Mouse (Mus musculus) midbrain, embryonic 14.5 days (tissue): ENCODE measurements around the gene Zswim7. TPM values are rescaled to one million over a fixed set of nuclear protein-coding genes. Genes with fewer than 3 reads are reported as not detected.

Experiments
- ATAC-seq: fragments of 200-750 bp; cut with Nextera tagmentation; 2 replicates; pipeline ENCODE4 v1.8.0; 2017; ENCODE audit warnings: moderate number of reproducible peaks, moderate library complexity; ENCODE audit not compliant: low FRiP score, low TSS enrichment
- DNase-seq: peaks from one replicate; pipeline ENCODE4 v3.0.0-alpha.2; 2015
- H3K27ac ChIP-seq: fragments of 300-500 bp; sonication (generic); replicated peaks from 2 replicates; pipeline ENCODE4 v1.5.1; 2014; ENCODE audit warnings: mild to moderate bottlenecking, low read depth, low read length, moderate library complexity
- H3K27me3 ChIP-seq: fragments of 300-500 bp; sonication (generic); 2 replicates; pipeline ENCODE4 v1.6.1; 2014; ENCODE audit warnings: low read length, control low read depth, mixed read lengths; ENCODE audit not compliant: control insufficient read depth, insufficient read depth
- H3K36me3 ChIP-seq: fragments of 300-500 bp; sonication (generic); 2 replicates; pipeline ENCODE4 v1.6.1; 2014; ENCODE audit warnings: low read length, control low read depth; ENCODE audit not compliant: control insufficient read depth, insufficient read depth
- H3K4me1 ChIP-seq: fragments of 300-500 bp; sonication (generic); 2 replicates; pipeline ENCODE4 v1.6.1; 2014; ENCODE audit warnings: mild to moderate bottlenecking, antibody characterized with exemption, low read length, control low read depth; ENCODE audit not compliant: control insufficient read depth, insufficient read depth
- H3K4me2 ChIP-seq: fragments of 300-500 bp; sonication (generic); 2 replicates; pipeline ENCODE4 v1.6.1; 2014; ENCODE audit warnings: mild to moderate bottlenecking, low read length, moderate library complexity
- H3K4me3 ChIP-seq: fragments of 300-500 bp; sonication (generic); replicated peaks from 2 replicates; pipeline ENCODE4 v1.5.1; 2014; ENCODE audit warnings: low read depth, low read length
- H3K9ac ChIP-seq: fragments of 300-500 bp; sonication (generic); replicated peaks from 2 replicates; pipeline ENCODE4 v1.6.1; 2014; ENCODE audit warnings: mild to moderate bottlenecking, low read length, moderate library complexity
- H3K9me3 ChIP-seq: fragments of 300-500 bp; sonication (generic); 2 replicates; pipeline ENCODE4 v1.6.1; 2016; ENCODE audit warnings: low read length, control low read depth, mixed read lengths; ENCODE audit not compliant: control insufficient read depth
- WGBS: fragments of 180-500 bp; shearing (Covaris S2); extraction: QIAGEN DNeasy Blood & Tissue Kit; methylation state at CpG from one replicate; pipeline ENCODE4 v1.1.7; 2014; 5-methylcytosine and 5-hydroxymethylcytosine counted together
- polyA plus RNA-seq: library from polyadenylated mRNA; unstranded; fragments of >200 nt; fragmentation: Nextera tagmentation; extraction: Ambion mirVana; gene quantifications from 2 replicates; pipeline ENCODE4 v1.2.1, GENCODE M21; 2014

Gene Zswim7
- polyA plus RNA-seq, 1 experiment from 2014 or later = 11.3 TPM

- H3K9ac ChIP-seq = no peak overlapping the region; the same call in 1 of the 2 replicates
Observed at GRCm38 (mm10) chr11:62266466-62267214, 14.5 kb downstream of the Zswim7 start.

GRCm38 (mm10) chr11:62265642-62266041 lies 15.5 kb downstream of the Zswim7 start:
- Histone ChIP-seq H3K4me2 (no peak overlapping the region), H3K27ac (no peak overlapping the region), H3K9ac (no peak overlapping the region), H3K36me3 (no peaks in the 10 kb centered on the region), H3K4me3 (no peak overlapping the region), H3K4me1 (peaks cover 15% of the 10 kb centered on the region; the same call in 1 of the 2 replicates), H3K9me3 (no peaks in the 10 kb centered on the region), H3K27me3 (no peaks in the 10 kb centered on the region)
- WGBS = 29% methylated on average over 7 of the region's 7 CpGs
- DNase-seq (peak; percentile 27), ATAC-seq (no peak)

More at GRCm38 (mm10) chr11:62266466-62267214, 14.5 kb downstream of the Zswim7 start:
- DNase-seq (peak; percentile 51), ATAC-seq (no peak)
- H3K27me3 ChIP-seq = no peaks in the 10 kb centered on the region
- H3K4me3 ChIP-seq = no peak overlapping the region
- peaks cover 15% of the 10 kb centered on the region; the same call in 1 of the 2 replicates for H3K4me1 ChIP-seq
- H3K27ac ChIP-seq = no peak overlapping the region; the same call in 1 of the 2 replicates
- no peaks in the 10 kb centered on the region for H3K9me3 ChIP-seq
- peak overlapping the region; percentile 12; the same call in 1 of the 2 replicates for H3K4me2 ChIP-seq
- WGBS = 30% methylated on average over 17 of the region's 17 CpGs
- H3K36me3 ChIP-seq = no peaks in the 10 kb centered on the region

- H3K27ac ChIP-seq = no peak overlapping the region
- 73% methylated on average over 7 of the region's 7 CpGs for WGBS
Observed at GRCm38 (mm10) chr11:62264018-62264417, 17.2 kb downstream of the Zswim7 start.

GRCm38 (mm10) chr11:62263599-62263998 lies 17.6 kb downstream of the Zswim7 start:
- 83% methylated on average over 7 of the region's 7 CpGs for WGBS
- DNase-seq = peak; percentile 13

More at GRCm38 (mm10) chr11:62264018-62264417, 17.2 kb downstream of the Zswim7 start:
- no peak overlapping the region for H3K4me2 ChIP-seq
- no peak overlapping the region for H3K9ac ChIP-seq
- ATAC-seq (no peak), DNase-seq (no peak)
- H3K4me1 ChIP-seq = peaks cover 17% of the 10 kb centered on the region; the same call in 1 of the 2 replicates
- H3K9me3 ChIP-seq = no peaks in the 10 kb centered on the region
- no peaks in the 10 kb centered on the region for H3K36me3 ChIP-seq
- no peaks in the 10 kb centered on the region for H3K27me3 ChIP-seq
- H3K4me3 ChIP-seq = no peak overlapping the region

GRCm38 (mm10) chr11:62259214-62259613 lies 22.0 kb downstream of the Zswim7 start:
- no peaks in the 10 kb centered on the region for H3K36me3 ChIP-seq
- no peak overlapping the region for H3K9ac ChIP-seq
- no peak overlapping the region for H3K4me2 ChIP-seq
- ATAC-seq (no peak), DNase-seq (peak; percentile 7)
- H3K4me3 ChIP-seq = no peak overlapping the region
- H3K27me3 ChIP-seq = no peaks in the 10 kb centered on the region
- WGBS = 51% methylated on average over 5 of the region's 5 CpGs
- no peaks in the 10 kb centered on the region for H3K9me3 ChIP-seq
- no peak overlapping the region for H3K27ac ChIP-seq
- 0 out of 2 replicates have a peak, but pooled peaks cover 2% of the 10 kb centered on the region for H3K4me1 ChIP-seq

More at GRCm38 (mm10) chr11:62263599-62263998, 17.6 kb downstream of the Zswim7 start:
- no peaks in the 10 kb centered on the region for H3K36me3 ChIP-seq
- ATAC-seq = no peak
- no peak overlapping the region for H3K4me3 ChIP-seq
- H3K9ac ChIP-seq = no peak overlapping the region
- H3K4me1 ChIP-seq = peaks cover 17% of the 10 kb centered on the region; the same call in 1 of the 2 replicates
- H3K9me3 ChIP-seq = no peaks in the 10 kb centered on the region
- H3K27ac ChIP-seq = no peak overlapping the region
- no peak overlapping the region for H3K4me2 ChIP-seq
- no peaks in the 10 kb centered on the region for H3K27me3 ChIP-seq

- no peak overlapping the region for H3K9ac ChIP-seq
- no peak overlapping the region for H3K4me2 ChIP-seq
- no peak for DNase-seq
- no peak overlapping the region for H3K4me3 ChIP-seq
- H3K27me3 ChIP-seq = peaks cover 23% of the 10 kb centered on the region
- no peak overlapping the region for H3K27ac ChIP-seq
- ATAC-seq = no peak
- no peaks in the 10 kb centered on the region for H3K9me3 ChIP-seq
- WGBS = 82% methylated on average over 5 of the region's 5 CpGs
- no peaks in the 10 kb centered on the region for H3K36me3 ChIP-seq
- H3K4me1 ChIP-seq = 0 out of 2 replicates have a peak, but pooled peaks cover 7% of the 10 kb centered on the region
Observed at GRCm38 (mm10) chr11:62253380-62253779, 27.8 kb downstream of the Zswim7 start.

- Histone ChIP-seq H3K27me3 (peaks cover 29% of the 10 kb centered on the region), H3K4me3 (no peak overlapping the region), H3K36me3 (no peaks in the 10 kb centered on the region), H3K4me2 (no peak overlapping the region), H3K9ac (no peak overlapping the region), H3K4me1 (0 out of 2 replicates have a peak, but pooled peaks cover 10% of the 10 kb centered on the region), H3K27ac (no peak overlapping the region), H3K9me3 (no peaks in the 10 kb centered on the region)
- ATAC-seq (no peak), DNase-seq (no peak)
- WGBS = 80% methylated on average over 11 of the region's 11 CpGs
Observed at GRCm38 (mm10) chr11:62251047-62251446, 30.1 kb downstream of the Zswim7 start.

- 0 out of 2 replicates have a peak, but pooled peaks cover 10% of the 10 kb centered on the region for H3K4me1 ChIP-seq
- DNase-seq (peak; percentile 28), ATAC-seq (no peak)
- peak overlapping the region; percentile 44 for H3K9ac ChIP-seq
- H3K36me3 ChIP-seq = no peaks in the 10 kb centered on the region
- H3K4me2 ChIP-seq = peak overlapping the region; percentile 99
- H3K9me3 ChIP-seq = no peaks in the 10 kb centered on the region
- H3K27ac ChIP-seq = no peak overlapping the region
- H3K4me3 ChIP-seq = peak overlapping the region; percentile 62
- 2% methylated on average over 35 of the region's 35 CpGs for WGBS
- H3K27me3 ChIP-seq = peaks cover 29% of the 10 kb centered on the region
Observed at GRCm38 (mm10) chr11:62249266-62250037, 31.7 kb downstream of the Zswim7 start.
